Mouse (Mus musculus) cerebellum, adult 9-10 months (tissue): ENCODE data around the gene Igfbp4.

Experiments
- DNase-seq: peaks from one replicate; pipeline ENCODE4 v3.0.0; 2022

The Igfbp4 gene

GRCm38 (mm10) chr11:99041051-99041729 is at the start of gene Igfbp4:
TSS of gene Igfbp4 (plus strand) at chr11:99041244.
- DNase-seq, result no peak

DNA sequence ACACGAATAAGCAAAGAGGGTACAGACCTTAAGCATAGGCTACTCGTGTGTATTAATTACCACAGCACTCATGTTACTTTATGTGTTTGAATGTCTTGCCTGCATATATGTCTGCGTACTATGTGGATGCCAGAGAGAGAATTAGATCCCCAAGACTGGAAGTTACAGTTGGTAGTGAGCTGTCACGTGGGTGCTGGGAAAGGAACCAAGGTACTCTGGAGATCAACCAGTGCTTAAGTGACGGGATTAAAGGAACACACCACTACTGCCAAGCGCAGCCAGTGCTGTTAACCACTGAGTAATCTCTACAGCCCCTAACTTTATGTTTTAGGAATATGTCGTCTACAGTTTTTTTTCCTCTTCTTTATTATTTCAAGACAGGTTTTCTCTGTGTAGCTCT is 45.1 kb upstream of the Igfbp4 start:
- DNase-seq, result no peak

DNA sequence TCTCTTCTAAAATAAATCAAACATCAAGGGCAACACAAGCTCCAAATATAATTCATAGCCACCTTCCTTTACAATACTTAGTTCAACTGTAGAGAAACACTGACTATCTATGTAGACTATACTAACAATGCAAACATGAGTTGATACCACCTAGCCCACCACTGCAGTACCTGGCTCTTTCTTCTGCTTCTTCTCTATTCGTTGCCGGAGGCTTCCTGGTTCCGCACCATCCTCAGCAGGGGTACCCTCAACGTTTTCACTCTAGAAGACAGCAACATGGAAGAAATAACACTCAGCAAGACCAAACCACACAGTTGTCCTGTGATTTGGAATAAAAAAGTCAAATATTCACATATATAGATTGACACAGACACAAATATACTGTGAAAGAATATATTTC is 43.4 kb upstream of the Igfbp4 start:
- no peak for DNase-seq

GRCm38 (mm10) chr11:98998776-98999175 is 42.3 kb upstream of the Igfbp4 start:
- DNase-seq, result no peak

DNA sequence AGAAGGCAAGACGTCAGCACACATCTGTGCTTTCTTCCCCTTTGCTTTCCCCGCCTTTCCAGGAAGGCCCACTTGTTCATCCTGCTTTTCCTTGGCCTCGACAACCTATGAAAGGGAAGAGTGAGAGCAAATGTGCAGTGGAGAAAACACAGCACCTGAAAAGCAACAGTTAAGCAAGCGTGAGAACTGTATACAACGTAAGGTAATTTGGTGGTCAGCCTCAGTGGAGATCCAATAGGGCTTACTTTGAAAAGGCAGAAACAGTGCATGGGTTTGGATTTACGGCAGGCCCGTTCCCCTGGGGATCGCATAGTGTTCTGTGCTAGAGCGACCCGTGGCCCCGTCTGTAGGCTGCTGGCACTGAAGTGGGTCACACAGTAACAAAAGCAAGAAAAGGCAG is 41.8 kb upstream of the Igfbp4 start:
- DNase-seq, result no peak

DNA sequence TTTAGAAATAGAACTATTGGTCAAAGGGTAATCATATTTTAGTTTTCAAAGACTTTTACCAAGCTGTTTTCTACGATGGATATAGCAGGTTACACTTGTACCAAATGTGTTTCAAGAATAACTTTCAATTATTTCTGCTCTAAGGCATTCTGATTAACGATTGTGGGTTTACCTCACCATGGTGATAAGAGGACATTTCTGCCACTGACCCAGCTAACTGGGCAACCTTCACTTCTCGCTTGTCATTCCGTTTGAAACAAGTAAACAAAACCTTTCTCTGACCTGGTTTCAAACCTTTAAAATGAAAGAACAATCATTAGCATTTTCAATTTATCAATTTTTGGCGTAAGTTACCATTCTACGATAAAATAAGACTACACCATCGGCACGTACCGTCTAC is 34.3 kb upstream of the Igfbp4 start:
- no peak for DNase-seq

- no peak for DNase-seq
Observed at GRCm38 (mm10) chr11:99010124-99010523, 30.9 kb upstream of the Igfbp4 start.

- DNase-seq, result no peak
Observed at GRCm38 (mm10) chr11:99010706-99011105, 30.3 kb upstream of the Igfbp4 start.

DNA sequence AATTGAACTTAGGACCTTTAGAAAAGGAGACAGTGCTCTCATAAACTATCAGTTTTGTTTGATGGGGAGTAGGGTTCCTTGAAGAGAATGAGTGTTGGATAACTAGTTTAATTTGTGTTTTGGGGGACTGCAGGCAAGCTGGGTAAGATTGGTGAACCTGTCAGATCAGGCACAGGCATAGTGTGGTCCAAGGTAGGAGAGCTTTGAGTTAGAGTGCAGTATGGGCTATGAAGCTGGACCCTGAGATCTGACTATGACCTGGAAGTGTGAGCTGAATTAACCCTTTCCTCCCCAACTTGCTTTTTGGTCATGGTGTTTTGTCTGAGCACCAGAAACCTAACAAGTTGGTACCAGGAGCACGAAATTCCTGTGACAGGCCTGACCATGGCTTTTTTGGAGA is 27.2 kb upstream of the Igfbp4 start:
- DNase-seq, result no peak

GRCm38 (mm10) chr11:99019844-99020243 is 21.2 kb upstream of the Igfbp4 start:
- no peak for DNase-seq

GRCm38 (mm10) chr11:99022384-99022933 is 18.6 kb upstream of the Igfbp4 start:
- DNase-seq, result no peak

GRCm38 (mm10) chr11:99023094-99023493 is 17.9 kb upstream of the Igfbp4 start:
- DNase-seq, result no peak

DNA sequence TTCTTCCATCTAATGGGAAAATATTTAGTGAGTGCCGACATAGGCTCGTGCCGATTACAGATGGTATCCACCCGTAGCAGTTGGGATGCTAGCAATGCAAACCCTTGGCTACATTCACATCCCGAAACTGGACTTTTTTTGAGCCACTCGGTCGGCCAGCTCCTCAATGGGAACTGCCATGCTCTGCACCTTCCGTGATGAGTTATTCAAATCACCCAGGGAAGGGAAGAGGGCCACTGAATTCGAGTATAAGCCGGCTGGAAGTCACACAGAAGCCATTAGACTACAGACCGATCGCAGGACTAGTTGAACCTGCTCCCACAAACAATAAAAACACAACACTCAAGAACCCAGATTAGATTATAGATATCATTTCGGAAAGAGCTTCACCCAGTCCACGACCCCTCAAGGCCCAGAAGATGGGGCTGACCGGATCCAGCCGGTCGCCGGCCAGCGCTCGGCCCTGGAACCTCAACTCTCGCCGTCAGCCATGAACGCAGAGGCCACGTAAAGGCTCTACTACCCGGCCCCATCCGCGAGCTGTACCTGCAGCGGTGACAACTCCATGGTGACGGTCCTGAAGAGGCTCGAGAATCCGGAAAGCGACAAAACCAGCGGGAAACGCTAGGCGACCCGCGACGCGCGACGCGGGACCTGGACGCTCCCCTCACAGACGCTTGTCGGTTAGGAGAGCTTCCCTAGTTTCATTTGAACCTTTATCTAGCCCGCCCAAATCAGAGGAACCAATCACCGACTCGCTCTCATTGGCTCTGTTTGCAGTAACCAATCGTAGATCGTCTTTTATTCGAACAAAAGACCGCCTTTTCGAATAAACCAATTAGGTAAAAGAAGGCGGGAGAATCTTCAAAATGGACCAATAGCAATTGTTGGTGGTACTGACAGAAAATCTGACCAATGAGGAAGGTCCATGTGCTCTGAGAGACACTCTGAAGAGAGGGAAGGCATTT is 17.3 kb upstream of the Igfbp4 start, which contains the start of gene Top2a:
Gene Top2a, minus strand, starts transcription at position 690 of the 968 bp plus-strand sequence.
- peak; percentile 100 for DNase-seq

GRCm38 (mm10) chr11:99024468-99025134 is 16.4 kb upstream of the Igfbp4 start:
- DNase-seq, result no peak

GRCm38 (mm10) chr11:99025878-99026277 is 15.2 kb upstream of the Igfbp4 start:
- no peak for DNase-seq

GRCm38 (mm10) chr11:99026899-99027440 is 14.1 kb upstream of the Igfbp4 start:
- DNase-seq, result no peak

- no peak for DNase-seq
Observed at GRCm38 (mm10) chr11:99035350-99035749, 5.7 kb upstream of the Igfbp4 start.

- DNase-seq, result no peak
Observed at GRCm38 (mm10) chr11:99036254-99036653, 4.8 kb upstream of the Igfbp4 start.

DNA sequence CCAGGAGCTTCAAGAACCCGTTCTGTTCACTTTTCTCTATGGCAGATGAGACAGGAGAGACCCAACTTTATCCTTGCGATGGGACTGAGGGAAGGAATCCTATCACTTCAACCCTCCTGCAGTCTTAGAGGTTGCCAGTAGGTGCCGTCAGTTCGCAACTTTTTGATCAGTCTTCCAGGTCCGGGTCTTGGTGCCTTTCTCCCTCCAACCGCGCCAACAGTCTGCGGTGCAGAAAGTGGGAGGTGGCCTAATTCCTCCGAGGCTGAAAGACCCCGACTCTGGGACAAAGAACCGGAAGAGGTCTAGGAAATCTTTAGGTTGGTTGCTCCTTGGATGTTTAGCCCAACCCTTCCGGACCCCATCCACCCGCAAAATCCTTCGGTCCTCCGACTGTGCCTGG is 1.3 kb upstream of the Igfbp4 start:
- peak; percentile 59 for DNase-seq

DNA sequence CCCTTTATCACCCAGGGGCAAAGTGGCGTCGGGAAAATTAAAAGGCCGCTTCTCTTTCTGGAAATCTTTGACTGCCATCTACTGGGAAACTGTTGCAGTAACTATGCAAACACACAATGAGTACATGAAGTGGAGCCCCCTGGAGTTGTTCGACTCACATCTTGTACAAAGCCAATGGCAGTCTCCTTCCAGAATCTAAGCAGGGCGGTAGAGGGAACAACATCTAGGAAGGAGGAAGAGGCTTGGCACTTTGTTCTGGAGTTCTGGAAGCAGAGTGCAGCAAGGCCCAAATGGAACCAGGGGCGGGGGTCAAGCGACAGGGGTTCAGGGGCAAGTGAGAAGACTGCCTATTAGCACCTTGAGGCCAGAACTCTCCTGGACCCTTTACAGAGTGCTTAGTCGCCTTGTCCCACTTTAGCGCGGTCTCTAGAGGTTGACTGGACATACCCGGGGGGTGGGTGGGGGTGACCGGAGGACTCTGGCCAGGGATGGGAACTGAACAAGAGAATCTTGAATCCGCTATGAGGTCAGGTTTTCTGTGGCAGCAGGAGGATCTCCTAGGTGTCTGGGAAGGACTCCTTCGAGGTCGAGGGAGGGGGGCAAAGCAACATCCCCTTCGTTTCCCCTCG is 584 bp upstream of the Igfbp4 start:
- no peak for DNase-seq

DNA sequence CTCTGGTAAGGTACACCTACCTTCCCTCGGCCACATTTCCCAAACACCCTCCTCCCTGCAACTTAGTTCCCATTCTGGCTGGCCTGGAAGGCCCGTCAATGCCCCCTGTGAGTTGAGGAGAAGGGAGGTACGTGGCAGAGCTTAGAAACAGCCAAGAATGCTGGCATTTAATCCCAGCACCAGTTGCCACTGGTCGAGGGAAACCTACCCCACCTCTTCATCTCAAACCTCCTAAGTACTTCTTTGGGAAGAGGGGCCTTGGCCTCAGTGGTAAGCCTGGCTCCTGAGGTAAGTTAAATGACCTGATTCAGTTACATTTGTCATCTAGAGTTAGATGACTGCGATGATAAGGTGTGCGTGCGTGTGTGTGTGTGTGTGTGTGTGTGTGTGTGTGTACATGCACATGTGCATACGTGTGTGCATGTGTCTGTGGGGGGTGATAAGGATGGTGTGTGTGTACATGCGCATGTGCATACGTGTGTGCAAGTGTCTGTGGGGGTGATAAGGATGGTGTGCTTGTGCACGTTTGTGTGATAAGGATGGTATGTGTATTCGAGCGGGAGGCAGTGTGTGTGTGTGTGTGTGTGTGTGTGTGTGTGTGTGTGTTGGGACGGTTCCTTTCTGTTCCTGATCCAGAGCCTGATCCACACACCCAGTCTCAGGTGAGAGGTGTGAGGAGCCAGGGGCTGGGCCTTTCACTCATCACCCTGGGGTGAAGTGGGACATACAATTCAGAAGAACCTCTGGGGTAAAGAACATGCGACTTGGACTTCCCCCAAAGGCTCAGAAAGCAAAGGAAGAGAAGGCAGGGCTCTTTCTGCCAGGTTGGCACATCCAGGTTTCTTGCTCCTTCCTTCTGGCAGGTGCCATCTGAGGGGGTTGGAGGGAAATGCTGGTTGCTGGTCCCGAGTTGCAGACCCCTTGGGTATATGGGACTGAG is 1.1 kb downstream of the Igfbp4 start:
- DNase-seq, result no peak
